Mouse (Mus musculus) left cerebral cortex, postnatal 4 days (tissue): ENCODE data around the gene Pik3c2g. TPM values are rescaled to one million over a fixed set of nuclear protein-coding genes. Genes with fewer than 3 reads are reported as not detected.

ENCODE experiments used
- DNase-seq: peaks from one replicate; pipeline ENCODE4 v3.0.0-alpha.2; 2022
- intact Hi-C: fragments of 180-260 bp; cut with DNase I; formaldehyde crosslinking; loops from one replicate; pipeline ENCODE4 v1.15.1; 2025
- total RNA-seq, 2 experiments: library from RNA; stranded (reverse); gene quantifications; 2 replicates each; pipeline ENCODE4 v1.2.3; 2021

The Pik3c2g gene
- total RNA-seq, 2 experiments from 2014 or later: 0.08 to 0.22 TPM

GRCm38 (mm10) chr6:140005181-140005580 lies 418.2 kb downstream of the Pik3c2g start:
- intact Hi-C loops: no loop called here
- DNase-seq: no peak

Other genes with a start within 250 kb of the Pik3c2g start
- not detected for gene Rergl, start 85.2 kb upstream of the Pik3c2g start, total RNA-seq